In genomic region chr4:137918559-137918958, GRCm38 (mm10) we compare ENCODE assay signal across 11 mouse cellular contexts. TPM values are rescaled to one million over a fixed set of nuclear protein-coding genes. Genes with fewer than 3 reads are reported as not detected.
DNase-seq lines count a peak whose midpoint lies in the region; ATAC-seq and TF ChIP-seq lines count a peak whose summit lies in the region.
"Had no signal": no experiment of that assay in that cellular context is flagged by ENCODE, and none has a peak within 500 bp of the region (broad histone marks: within the 10 kb centered on the region; RNA-seq: fewer than 3 reads in every experiment).

No protein-coding gene starts in this region.

- no peak for ATAC-seq in heart, embryonic 11.5 days (replicated peaks; ENCODE audit: insufficient number of reproducible peaks, low FRiP score, low TSS enrichment)
- no peak for ATAC-seq in lung, postnatal 0 days
- no peak for ATAC-seq in embryonic facial prominence, embryonic 13.5 days (ENCODE audit: insufficient number of reproducible peaks, insufficient read depth, low FRiP score, low TSS enrichment, low read depth)
- ATAC-seq in midbrain, embryonic 13.5 days = no peak

- H3K27me3 ChIP-seq in heart, embryonic 11.5 days (ENCODE audit: control insufficient read depth, insufficient read depth, low read length) = no peaks in the 10 kb centered on the region
- H3K27me3 ChIP-seq in lung, postnatal 0 days (replicated peaks; ENCODE audit: insufficient read depth, low read length) = no peaks in the 10 kb centered on the region
- no peaks in the 10 kb centered on the region for H3K27me3 ChIP-seq in embryonic facial prominence, embryonic 13.5 days
- H3K27me3 ChIP-seq in midbrain, embryonic 13.5 days = peaks cover 12% of the 10 kb centered on the region

- no peak for TF ChIP-seq EP300 in lung, postnatal 0 days (IDR thresholded peaks at IDR 0.05)

- H3K36me3 ChIP-seq in heart, embryonic 11.5 days (ENCODE audit: control insufficient read depth, insufficient read depth, low read length) = peaks cover 7% of the 10 kb centered on the region; the same call in 1 of the 2 replicates
- H3K36me3 ChIP-seq in lung, postnatal 0 days (ENCODE audit: insufficient read depth, low read length) = no peaks in the 10 kb centered on the region
- peaks cover 38% of the 10 kb centered on the region for H3K36me3 ChIP-seq in embryonic facial prominence, embryonic 13.5 days
- H3K36me3 ChIP-seq in midbrain, embryonic 13.5 days = no peaks in the 10 kb centered on the region

- peak overlapping the region; percentile 92; the same call in 1 of the 2 replicates for H3K27ac ChIP-seq in heart, embryonic 11.5 days (ENCODE audit: low read depth, low read length)
- peak overlapping the region; percentile 80; the same call in 1 of the 2 replicates for H3K27ac ChIP-seq in lung, postnatal 0 days (ENCODE audit: low read length)
- peak overlapping the region; percentile 89 for H3K27ac ChIP-seq in embryonic facial prominence, embryonic 13.5 days
- peak overlapping the region; percentile 60; the same call in 1 of the 2 replicates for H3K27ac ChIP-seq in midbrain, embryonic 13.5 days
- H3K27ac ChIP-seq: left cerebral cortex, adult 2 months had no signal

- no peak overlapping the region for H3K4me2 ChIP-seq in heart, embryonic 11.5 days
- no peak overlapping the region for H3K4me2 ChIP-seq in lung, postnatal 0 days (replicated peaks; ENCODE audit: low read depth, low read length)
- 0 out of 2 replicates have a peak overlapping the region, but pooled peaks have one; percentile 37 for H3K4me2 ChIP-seq in embryonic facial prominence, embryonic 13.5 days
- no peak overlapping the region for H3K4me2 ChIP-seq in midbrain, embryonic 13.5 days (replicated peaks)

- no peak overlapping the region; the same call in 1 of the 2 replicates for H3K9ac ChIP-seq in heart, embryonic 11.5 days (ENCODE audit: low read depth, low read length)
- no peak overlapping the region for H3K9ac ChIP-seq in lung, postnatal 0 days (replicated peaks; ENCODE audit: low read depth)
- peak overlapping the region; percentile 32; the same call in 1 of the 2 replicates for H3K9ac ChIP-seq in embryonic facial prominence, embryonic 13.5 days
- 0 out of 2 replicates have a peak overlapping the region, but pooled peaks have one; percentile 2 for H3K9ac ChIP-seq in midbrain, embryonic 13.5 days (replicated peaks)

- DNase-seq in heart, adult 8-10 months (ENCODE audit: low spot score) = no peak
- DNase-seq in lung, postnatal 0 days (ENCODE audit: low spot score) = no peak
- no peak for DNase-seq in lung, postnatal 25 days (ENCODE audit: low spot score)
- no peak for DNase-seq in embryo, embryonic 9.5 days (ENCODE audit: extremely low spot score)
- DNase-seq in layer of hippocampus, adult 11-12 months (ENCODE audit: low spot score) = no peak
- DNase-seq: kidney, adult 8-10 months; lung, postnatal 10 days had no signal

- peaks cover 58% of the 10 kb centered on the region for H3K4me1 ChIP-seq in heart, embryonic 11.5 days (ENCODE audit: control insufficient read depth, insufficient read depth, low read length)
- peaks cover 10% of the 10 kb centered on the region; the same call in 1 of the 2 replicates for H3K4me1 ChIP-seq in lung, postnatal 0 days (ENCODE audit: insufficient read depth, low read depth, low read length)
- H3K4me1 ChIP-seq in embryonic facial prominence, embryonic 13.5 days = peaks cover 63% of the 10 kb centered on the region
- H3K4me1 ChIP-seq in midbrain, embryonic 13.5 days (replicated peaks) = peaks cover 52% of the 10 kb centered on the region

- 63% methylated on average over 9 of the region's 9 CpGs for WGBS in heart, embryonic 11.5 days (ENCODE audit: insufficient replicate concordance)
- 83% methylated on average over 9 of the region's 9 CpGs for WGBS in lung, postnatal 0 days
- 66% methylated on average over 9 of the region's 9 CpGs for WGBS in embryonic facial prominence, embryonic 13.5 days
- 37% methylated on average over 9 of the region's 9 CpGs for WGBS in midbrain, embryonic 13.5 days

- no peak overlapping the region for H3K4me3 ChIP-seq in heart, embryonic 11.5 days (ENCODE audit: low read depth, low read length)
- no peak overlapping the region for H3K4me3 ChIP-seq in lung, postnatal 0 days (ENCODE audit: low read depth, low read length)
- H3K4me3 ChIP-seq in embryonic facial prominence, embryonic 13.5 days = no peak overlapping the region
- H3K4me3 ChIP-seq in midbrain, embryonic 13.5 days (replicated peaks) = no peak overlapping the region
- H3K4me3 ChIP-seq: left cerebral cortex, adult 2 months had no signal

- H3K9me3 ChIP-seq in heart, embryonic 11.5 days (replicated peaks; ENCODE audit: control insufficient read depth, low read length) = no peaks in the 10 kb centered on the region
- no peaks in the 10 kb centered on the region for H3K9me3 ChIP-seq in lung, postnatal 0 days (ENCODE audit: low read length)
- H3K9me3 ChIP-seq in embryonic facial prominence, embryonic 13.5 days = no peaks in the 10 kb centered on the region
- H3K9me3 ChIP-seq in midbrain, embryonic 13.5 days = no peaks in the 10 kb centered on the region

- TF ChIP-seq CTCF in lung, postnatal 0 days (IDR thresholded peaks at IDR 0.05) = no peak

RNA-seq across cellular contexts. Expression of gene Ece1, which starts 56.5 kb away (rescaled TPM):
- polyA plus RNA-seq in heart, embryonic 11.5 days (2014; fragmentation: Nextera tagmentation; extraction: Ambion mirVana) = 129 and 157 TPM in 2 replicates
- total RNA-seq in heart, adult 8-10 months (2022) = 100 to 1,000 TPM; 101 to 124 (median 116) TPM
- 65.7 and 80.9 TPM in 2 replicates for polyA plus RNA-seq in lung, postnatal 0 days (2015; fragmentation: Nextera tagmentation; extraction: Ambion mirVana)
- polyA plus RNA-seq in embryonic facial prominence, embryonic 13.5 days (2015; fragmentation: Nextera tagmentation; extraction: Ambion mirVana) = 49.9 and 65.0 TPM in 2 replicates
- polyA plus RNA-seq in midbrain, embryonic 13.5 days (2015; fragmentation: Nextera tagmentation; extraction: Ambion mirVana) = 12.7 and 19.4 TPM in 2 replicates

Comparison
In these comparisons a context has a peak if more than half of its experiments do, and no peak if none do; other contexts are left out.
1. H3K9ac ChIP-seq: peak in embryonic facial prominence, embryonic 13.5 days (single experiment) and midbrain, embryonic 13.5 days (single experiment); none in heart, embryonic 11.5 days (single experiment) and lung, postnatal 0 days (single experiment).
2. Peak in every context shown above with its lines, with median percentiles within 50 percentile points of each other: H3K27ac ChIP-seq.